Mouse (Mus musculus) adrenal gland, adult (tissue): ENCODE data around the gene Timp3.

Experiments
- DNase-seq, 2 experiments: peaks; one replicate each; pipeline ENCODE4 v3.0.0; 2022 to 2023; ENCODE audit warnings: low spot score in 1 of 2; ENCODE audit not compliant: inconsistent age in 2 of 2

Timp3 gene

GRCm38 (mm10) chr10:86296111-86296510 is 4.1 kb upstream of the Timp3 start:
- DNase-seq = peak; percentile 86 to 93

GRCm38 (mm10) chr10:86297307-86297706 is 2.9 kb upstream of the Timp3 start:
- no peak for DNase-seq

DNA sequence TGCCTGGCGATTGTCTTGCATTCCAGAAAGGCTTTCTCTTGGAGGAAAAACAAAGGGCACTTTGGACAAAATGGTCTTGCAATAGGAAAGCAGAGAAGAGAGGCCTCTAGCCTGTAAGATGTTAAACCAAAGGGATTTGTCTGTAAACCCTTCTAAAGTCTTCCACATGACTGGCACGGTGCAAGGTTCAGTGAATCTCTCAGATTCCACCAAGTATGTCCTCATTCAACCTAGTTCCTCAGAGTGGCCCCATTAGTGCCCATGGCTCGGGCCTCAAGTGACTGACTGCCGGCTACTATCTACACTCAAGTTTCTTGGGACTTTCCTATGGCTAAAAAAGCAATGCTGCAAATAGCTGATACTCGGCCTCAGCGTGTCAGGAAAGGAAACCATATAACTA is 1.8 kb upstream of the Timp3 start:
- no peak for DNase-seq

- peak in 1 of 2 experiments; percentile 74 for DNase-seq
These were observed 377 bp upstream of the Timp3 start for GRCm38 (mm10) chr10:86299795-86300194.

DNA sequence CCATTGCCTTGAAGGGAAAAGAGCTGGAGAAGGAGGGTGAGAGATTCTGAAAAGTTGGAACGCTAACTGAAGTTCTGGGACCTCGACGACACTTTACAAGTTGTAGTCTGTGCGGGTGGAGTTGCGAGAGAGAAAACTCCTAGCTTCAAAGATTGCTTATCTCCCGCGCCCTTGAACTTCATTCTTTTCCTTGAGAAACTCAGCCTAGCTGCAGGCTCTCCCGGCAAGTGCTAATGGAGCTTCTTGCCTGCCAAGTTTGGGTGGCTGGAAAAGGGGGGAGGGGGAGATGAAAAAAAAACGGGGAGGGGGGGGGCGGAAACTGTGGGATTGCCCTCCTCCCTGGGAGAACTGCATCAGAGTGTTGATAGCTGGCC is 932 bp downstream of the Timp3 start:
- peak; percentile 68 to 88 for DNase-seq

DNA sequence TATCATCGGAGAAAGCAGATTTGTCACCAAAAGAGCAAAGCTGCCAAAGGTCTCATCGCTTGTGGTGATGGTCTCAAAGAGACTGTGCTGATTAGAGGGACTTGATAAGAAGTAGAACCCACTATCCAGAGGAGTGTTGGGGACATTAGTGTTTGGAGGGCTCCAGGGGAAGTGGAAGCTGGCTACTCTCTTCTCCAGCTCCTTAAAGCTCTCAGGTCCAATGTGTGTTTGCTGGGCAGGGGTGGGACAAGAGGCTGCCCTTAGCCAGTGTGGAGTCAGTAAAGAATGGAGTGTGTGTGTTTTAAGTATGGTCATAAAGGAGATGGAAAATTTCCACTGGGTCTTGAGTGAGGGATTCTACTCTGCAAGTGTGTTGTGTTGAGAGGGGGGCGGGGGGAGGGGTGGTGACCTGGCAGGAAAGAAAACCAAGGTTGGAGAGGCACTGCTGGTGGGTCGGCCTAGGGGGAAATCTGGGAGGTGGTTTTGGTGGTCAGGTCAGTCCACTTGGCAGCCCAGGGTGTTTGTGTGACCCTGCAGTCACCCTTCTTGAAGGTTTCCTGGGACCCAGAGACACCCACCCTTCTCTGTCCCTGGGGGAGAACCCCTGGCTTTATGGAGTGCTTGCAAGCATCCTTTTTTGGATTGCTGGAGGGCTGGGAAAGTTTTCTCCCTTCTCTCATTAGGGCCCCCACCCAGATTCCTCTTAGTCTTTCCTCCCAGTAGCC is 1.6 kb downstream of the Timp3 start:
- peak; percentile 52 to 82 for DNase-seq

DNA sequence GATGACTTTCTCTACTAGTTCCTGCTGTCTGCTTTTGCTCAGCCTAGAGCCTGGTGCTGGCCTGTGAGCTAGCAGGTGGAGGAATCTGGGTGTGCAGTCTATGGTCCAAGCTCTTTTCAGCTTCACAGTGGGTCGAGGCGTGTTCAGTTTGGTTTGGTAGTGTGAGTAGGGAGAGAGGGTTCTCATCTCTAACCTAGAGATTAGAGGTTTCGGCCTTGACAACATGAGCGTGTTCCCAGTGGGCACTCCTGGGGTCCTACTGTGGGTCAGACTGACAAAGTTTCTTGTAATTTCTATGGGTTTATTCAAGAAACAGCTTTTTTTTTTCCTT is 2.1 kb downstream of the Timp3 start:
- DNase-seq = peak; percentile 57 to 87

GRCm38 (mm10) chr10:86302761-86303494 is 2.8 kb downstream of the Timp3 start:
- peak; percentile 92 to 95 for DNase-seq

- peak in 1 of 2 experiments; percentile 71 for DNase-seq
These were observed 3.3 kb downstream of the Timp3 start for GRCm38 (mm10) chr10:86303495-86303876.

GRCm38 (mm10) chr10:86304583-86304982 is 4.4 kb downstream of the Timp3 start:
- DNase-seq = peak in 1 of 2 experiments; percentile 53

DNA sequence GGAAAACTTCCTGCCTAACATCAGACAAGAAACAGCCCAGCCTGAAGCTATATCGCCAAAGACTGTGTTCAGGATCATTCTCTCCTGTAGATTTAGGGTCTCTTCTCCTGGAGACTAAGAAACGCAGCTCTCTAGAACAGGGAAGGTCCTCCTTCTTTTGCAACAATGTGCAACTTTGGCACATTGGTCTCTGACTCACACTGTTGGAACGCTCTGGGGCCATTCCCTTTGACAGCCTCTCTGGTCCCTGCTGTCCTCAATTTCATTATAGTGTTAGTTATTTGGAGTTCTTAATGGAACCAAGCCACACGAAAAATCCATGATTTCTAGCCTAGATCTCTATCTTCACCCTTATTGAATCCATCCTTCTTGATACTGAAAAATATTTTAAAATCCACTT is 7.1 kb downstream of the Timp3 start:
- peak; percentile 56 to 82 for DNase-seq

DNA sequence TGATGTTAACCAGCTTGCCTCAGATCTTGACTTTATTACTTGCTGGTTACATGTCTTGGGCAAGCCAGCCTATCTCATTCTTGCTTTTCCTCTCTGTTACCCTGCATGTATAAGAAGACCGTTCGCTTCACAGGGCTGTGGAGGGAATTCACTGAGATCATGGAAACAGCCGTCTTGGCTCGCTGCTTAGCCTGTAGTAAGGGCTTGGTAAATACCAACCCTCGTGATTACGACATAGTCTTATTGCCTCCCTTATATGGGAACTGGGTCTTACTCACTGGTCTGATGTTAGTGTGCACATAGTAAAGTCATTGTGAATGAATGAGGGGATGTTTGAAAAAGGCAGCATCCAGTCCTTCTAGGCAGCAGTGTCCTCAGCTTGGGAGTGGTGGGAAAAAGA is 10.4 kb downstream of the Timp3 start:
- DNase-seq = peak; percentile 65 to 88

GRCm38 (mm10) chr10:86312976-86313375 is 12.8 kb downstream of the Timp3 start:
- peak in 1 of 2 experiments; percentile 86 for DNase-seq

DNA sequence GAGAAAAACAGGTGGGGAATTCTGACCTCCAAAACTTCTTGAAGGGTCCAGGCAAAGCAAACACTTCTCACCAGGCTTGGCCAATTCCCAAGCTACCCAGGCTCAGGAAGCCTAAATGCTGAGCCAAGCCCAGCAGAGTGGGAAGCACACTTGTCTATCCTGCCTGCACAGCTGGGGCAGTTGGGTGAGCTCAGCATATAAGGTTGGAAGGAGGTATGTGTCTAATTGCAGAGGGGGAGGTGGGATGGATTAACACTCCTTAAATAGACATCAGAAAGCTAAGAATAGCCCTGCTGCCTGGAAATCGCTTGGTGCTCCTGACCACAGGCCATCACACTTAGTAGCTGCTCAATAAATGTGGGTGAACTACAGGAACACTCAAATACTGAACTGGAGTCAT is 13.3 kb downstream of the Timp3 start:
- peak in 1 of 2 experiments; percentile 66 for DNase-seq

- DNase-seq = no peak
These were observed 15.3 kb downstream of the Timp3 start for GRCm38 (mm10) chr10:86315513-86315912.

DNA sequence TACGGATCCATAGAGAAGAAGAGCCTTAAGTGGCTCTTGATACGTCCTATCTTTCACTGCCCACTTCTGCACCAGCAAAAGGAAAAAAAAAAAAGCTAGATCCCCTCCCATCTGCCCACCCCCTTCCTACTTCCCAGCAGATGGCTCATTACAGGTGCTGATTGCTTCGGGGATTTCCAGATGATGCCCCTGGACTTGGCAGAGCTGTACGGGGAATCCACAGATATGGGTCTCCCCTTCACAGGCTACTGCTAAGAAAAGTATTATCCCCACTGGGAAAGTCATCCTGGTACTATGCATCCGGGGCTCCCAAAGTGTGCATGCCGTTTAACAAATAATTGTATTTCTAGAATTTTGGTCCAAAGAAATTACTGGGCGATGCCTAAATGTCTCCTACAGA is 17.5 kb downstream of the Timp3 start:
- no peak for DNase-seq

DNA sequence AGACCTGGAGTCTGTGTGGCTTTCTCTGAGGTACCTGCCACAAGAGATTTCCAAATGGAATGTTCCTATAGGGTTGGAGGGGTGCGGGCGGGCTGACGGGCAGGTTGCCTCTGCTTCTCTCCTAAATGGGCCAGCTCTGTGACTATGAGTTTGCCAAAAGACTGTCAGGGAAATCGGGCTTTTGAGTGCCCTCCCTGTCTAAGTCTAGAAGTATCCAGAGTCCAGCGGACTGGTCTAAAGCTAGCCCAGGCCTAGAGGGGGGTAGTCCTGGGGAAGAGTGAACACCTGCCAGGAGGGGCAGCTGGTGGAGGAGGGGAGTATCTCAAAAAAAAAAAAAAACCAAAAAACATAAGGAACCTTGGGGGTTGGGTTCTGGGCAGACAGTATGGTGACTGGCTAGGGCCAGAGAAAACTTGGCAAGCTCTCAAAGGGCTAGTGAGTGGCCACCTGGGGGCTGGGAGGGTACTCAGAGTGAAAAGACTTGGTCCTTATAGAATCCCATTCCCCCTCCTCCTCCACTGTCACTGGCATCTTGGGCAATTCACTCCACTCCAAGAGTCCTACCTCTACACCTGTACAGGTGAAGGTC is 18.5 kb downstream of the Timp3 start:
- no peak for DNase-seq

DNA sequence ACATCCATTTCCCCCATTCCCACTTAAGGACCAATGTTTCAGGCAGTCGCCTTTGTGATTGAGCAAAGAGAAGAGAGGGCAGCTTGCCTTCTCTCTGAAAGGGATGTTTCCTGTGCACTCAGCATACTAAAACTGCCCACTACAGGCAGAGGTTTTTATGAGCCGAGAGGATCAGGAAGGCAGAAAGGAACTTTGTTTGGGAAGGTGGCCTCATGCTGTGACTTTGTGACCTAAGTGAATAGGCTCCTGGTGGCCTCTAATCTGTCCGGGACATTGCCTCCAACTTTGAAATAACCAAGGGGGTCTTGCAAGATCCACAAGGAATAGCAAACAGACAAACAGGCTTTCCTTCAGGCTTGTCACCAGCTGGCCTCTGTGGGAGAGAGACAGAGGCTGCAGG is 19.4 kb downstream of the Timp3 start:
- no peak for DNase-seq

- no peak for DNase-seq
These were observed 20.0 kb downstream of the Timp3 start for GRCm38 (mm10) chr10:86320204-86320603.

- DNase-seq = peak in 1 of 2 experiments; percentile 62
These were observed 21.0 kb downstream of the Timp3 start for GRCm38 (mm10) chr10:86321194-86321593.

DNA sequence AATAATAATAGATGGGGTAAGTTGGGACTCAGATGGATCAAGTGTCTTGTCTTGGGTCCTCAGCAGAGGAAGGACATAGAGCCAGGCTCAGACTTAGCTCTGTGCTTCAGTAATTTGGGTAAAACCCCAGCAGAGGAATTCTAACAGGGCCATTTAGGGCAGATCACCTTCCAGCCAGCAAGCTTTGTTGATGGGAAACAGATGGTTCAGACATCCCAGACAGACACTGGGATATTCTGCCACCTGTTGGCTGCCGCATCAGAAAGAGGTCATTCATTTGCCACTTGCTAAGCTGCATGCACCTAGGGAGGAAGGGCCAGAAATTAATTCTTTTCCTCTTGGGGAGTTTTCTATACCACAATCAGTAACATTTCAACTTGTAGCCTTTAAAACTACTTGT is 21.8 kb downstream of the Timp3 start:
- no peak for DNase-seq

GRCm38 (mm10) chr10:86323275-86323994 is 23.3 kb downstream of the Timp3 start:
- no peak for DNase-seq
